Mouse (Mus musculus) left cerebral cortex, postnatal 10 days (tissue): ENCODE results near the gene Zfp229. TPM values are rescaled to one million over a fixed set of nuclear protein-coding genes. Genes with fewer than 3 reads are reported as not detected.
A peak's percentile ranks its signal among the peaks of the same experiment; 100 is the strongest.
"Not testable (repeated sequence)": the region's sequence is repeated elsewhere in the genome, so short reads cannot be mapped to it uniquely, and the experiment has no call there.

Experiments used
- DNase-seq, 2 experiments: peaks; one replicate each; pipeline ENCODE4 v3.0.0; 2021 to 2022; ENCODE audit warnings: low spot score in 2 of 2, mixed read lengths in 1 of 2; ENCODE audit errors: extremely low spot score in 1 of 2
- intact Hi-C: fragments of 180-260 bp; cut with DNase I; formaldehyde crosslinking; loops from one replicate; pipeline ENCODE4 v1.15.1; 2025
- total RNA-seq, 2 experiments: library from RNA; stranded (reverse); gene quantifications; 2 replicates each; pipeline ENCODE4 v1.2.3; 2021

The Zfp229 gene
- total RNA-seq, result 1 to 10 TPM; 5.0 to 6.5 TPM

GRCm38 (mm10) chr17:21730495-21730894, at the start of gene Zfp229:
Gene Zfp229 (plus strand): TSS chr17:21730795.
- DNase-seq, intact Hi-C loops: not testable (repeated sequence)

GRCm38 (mm10) chr17:21691560-21691959, 39.0 kb upstream of the Zfp229 start, which contains the start of gene Gm10226:
Gene Gm10226 (plus strand): TSS chr17:21691860.
- DNase-seq, result no peak
- intact Hi-C loops, result no loop called here

GRCm38 (mm10) chr17:21693342-21693741, 37.3 kb upstream of the Zfp229 start:
- DNase-seq, result no peak
- intact Hi-C loops, result loop anchor here (2.0 kb wide), 1 partner anchor 31 kb away; no protein-coding TSS in a partner anchor

- intact Hi-C loops, result no loop called here
- no peak for DNase-seq
Measured at GRCm38 (mm10) chr17:21696073-21696472, 34.5 kb upstream of the Zfp229 start.

GRCm38 (mm10) chr17:21702281-21703240, 28.0 kb upstream of the Zfp229 start:
- DNase-seq, result no peak
- intact Hi-C loops, result no loop called here

DNA sequence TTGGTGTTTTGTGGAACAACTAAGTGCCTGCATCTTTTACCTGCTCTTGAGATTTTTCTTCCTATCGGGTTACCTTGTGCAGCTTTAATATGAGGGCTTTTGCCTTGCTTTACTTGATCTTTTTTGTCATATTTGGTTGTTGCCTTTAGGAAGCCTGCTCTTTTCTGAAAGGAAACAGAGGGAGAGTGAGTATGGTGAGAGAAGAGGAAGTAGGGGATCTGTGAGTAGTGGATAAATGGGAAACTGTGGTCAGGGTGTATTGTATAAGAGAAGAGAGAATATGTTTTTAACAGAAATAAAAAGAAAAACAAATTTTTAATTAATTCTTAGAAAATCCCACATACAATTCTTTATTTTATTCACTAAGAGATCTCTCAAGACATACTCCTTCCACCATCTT, 27.2 kb upstream of the Zfp229 start:
- intact Hi-C loops, result no loop called here
- DNase-seq, result no peak

DNA sequence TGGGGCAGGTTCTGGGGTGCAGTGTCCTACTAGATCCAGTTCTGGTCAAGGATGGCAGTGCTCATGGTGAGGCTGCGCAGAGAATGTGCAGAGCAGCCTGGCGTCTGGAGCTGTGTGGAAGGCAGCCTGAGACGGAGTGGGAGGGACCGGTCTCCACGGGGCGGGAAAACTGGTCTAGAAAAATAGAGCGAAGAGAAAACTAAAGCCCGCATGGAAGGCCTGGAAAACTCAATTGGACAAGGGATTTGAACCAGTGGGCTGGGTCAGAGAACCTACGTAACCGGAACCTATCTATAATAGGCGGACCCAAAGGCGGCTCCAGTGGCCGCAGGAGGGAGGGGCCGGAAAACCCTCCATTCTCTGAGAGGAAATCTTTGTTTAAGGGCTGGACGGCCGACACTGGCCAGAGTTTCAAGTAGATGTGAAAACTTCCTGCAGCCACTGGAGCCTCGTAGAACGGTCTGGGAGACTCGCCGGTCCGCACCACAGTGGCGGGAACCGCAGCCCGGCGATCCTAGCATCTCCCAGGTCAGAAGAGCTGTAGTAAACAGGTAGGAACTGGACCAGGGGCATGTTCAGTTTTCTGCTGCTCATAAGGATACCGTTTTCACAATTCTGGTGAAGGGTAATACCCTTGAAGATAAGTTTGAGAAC, 23.1 kb upstream of the Zfp229 start, which contains the start of gene Zfp760:
Gene Zfp760 (plus strand): TSS at position 399 of the 654 bp plus-strand sequence.
- DNase-seq, result peak; percentile 86 to 90
- intact Hi-C loops, result no loop called here

- intact Hi-C loops, result no loop called here
Measured at GRCm38 (mm10) chr17:21708401-21708800, 22.2 kb upstream of the Zfp229 start.

GRCm38 (mm10) chr17:21733049-21733448, 2.5 kb downstream of the Zfp229 start:
- intact Hi-C loops, result no loop called here
- DNase-seq, result no peak

More at GRCm38 (mm10) chr17:21708401-21708800, 22.2 kb upstream of the Zfp229 start:
- DNase-seq, result no peak

DNA sequence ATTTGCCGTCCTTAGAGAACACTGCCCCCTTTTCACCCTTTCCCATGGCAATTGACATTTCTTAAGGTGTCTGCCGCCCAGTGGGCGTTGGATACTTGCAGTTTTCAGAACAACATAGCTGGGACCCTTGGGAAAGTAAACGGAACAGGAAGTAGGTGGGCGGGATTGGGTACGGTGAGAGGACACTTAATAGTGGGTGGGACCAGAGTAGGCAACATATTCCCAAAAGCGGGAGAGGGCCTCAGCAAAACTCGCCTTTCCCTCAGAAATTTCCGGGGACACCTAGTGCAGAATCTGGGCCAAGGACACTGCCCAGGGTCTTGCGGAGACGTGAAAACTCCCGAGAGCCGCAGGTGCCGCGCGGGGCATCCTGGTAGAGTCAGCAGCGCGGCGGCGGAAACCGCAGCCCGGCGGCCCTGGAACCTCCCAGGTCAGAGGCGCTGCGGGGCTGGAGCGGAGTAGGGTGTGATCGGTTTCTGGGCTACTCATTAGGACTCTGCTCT, 3.0 kb downstream of the Zfp229 start:
- intact Hi-C loops, result no loop called here
- peak; percentile 59 to 76 for DNase-seq

- intact Hi-C loops, result no loop called here
- no peak for DNase-seq
Measured at GRCm38 (mm10) chr17:21752791-21753190, 22.2 kb downstream of the Zfp229 start.

DNA sequence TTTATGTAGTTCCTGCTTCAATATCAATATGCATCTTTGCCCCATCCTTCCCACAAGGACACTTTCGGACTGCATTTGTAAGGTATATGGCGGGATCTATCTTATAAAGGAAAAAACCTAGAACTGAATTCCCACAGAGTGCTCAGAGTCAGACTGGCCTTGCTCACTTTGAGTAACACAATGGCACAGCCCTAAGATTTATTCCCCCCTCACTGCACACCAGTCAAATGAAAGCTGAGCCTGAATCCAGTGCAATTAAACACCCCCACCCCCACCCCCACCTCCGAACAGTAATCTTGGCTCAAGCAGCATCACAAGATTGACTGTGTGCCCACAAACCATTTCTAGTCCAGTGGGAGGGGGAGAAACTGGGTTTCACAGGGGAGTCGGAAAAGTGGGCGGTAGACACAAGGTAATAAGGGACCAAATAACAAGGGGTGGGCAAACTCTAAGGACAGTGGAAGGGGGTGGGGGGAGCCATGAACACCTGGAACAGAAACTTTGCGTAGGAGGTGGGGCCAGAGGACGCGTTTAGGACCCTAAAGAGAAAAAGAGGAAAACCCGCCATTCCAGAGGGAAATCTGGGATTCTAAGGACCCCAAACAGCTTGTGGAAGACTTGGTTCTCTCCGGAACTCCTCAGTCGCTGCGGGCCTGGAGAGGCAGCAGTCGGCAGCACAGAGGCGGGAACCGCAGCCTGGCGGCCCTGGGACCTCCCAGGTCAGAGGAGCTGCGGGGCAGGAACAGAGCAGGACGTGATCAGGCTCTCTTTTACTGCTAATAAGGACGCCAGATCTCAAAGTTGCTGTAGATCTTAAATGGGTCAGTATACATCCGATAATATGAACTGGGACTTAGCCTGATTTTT, 23.0 kb downstream of the Zfp229 start:
- DNase-seq, result peak in 1 of 2 experiments; percentile 23
- intact Hi-C loops, result no loop called here

GRCm38 (mm10) chr17:21770336-21770735, 39.7 kb downstream of the Zfp229 start:
- no peak for DNase-seq
- intact Hi-C loops, result no loop called here

DNA sequence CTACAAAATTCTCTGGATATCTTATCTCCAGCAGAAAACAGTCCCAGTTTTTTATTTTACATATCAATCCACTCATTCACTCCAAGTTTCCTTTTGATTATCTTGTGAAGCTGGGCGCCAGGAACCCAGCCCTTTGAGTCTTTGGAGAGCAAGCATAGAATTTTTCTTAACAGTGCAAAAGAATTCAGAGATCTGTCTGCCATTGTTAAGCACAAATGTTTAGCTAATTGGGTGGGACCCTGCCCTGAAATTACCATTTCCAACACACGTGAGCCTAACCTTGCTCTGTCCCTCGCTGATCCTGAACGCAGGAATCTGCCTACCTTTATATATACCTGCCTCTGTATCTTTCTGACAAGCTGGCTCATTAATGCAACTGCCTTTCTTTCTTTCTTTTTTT, 61.7 kb downstream of the Zfp229 start:
- no peak for DNase-seq
- intact Hi-C loops, result no loop called here

DNA sequence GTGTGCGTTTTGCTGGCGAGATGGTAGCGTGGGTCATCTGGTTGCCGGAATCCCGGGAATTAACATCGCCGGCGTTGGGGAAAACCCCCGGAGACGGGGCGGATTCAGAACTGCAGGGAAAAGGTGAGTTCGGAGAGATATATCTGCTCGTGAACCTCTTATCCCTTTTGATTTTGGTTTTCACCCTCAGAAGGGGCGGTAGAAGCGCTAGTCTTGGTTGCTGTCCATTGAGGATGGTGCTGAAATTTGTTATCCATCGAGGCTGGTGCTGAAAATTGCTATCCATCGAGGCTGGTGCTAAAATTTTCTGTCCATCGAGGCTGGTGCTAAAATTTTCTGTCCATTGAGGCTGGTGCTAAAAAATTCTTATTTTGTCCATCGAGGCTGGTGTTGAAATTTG, 70.8 kb downstream of the Zfp229 start:
- intact Hi-C loops, DNase-seq: not testable (repeated sequence)
